Mouse (Mus musculus): Measurements from ENCODE around the gene Sipa1l3. TPM values are rescaled to one million over a fixed set of nuclear protein-coding genes. Genes with fewer than 3 reads are reported as not detected.

The Sipa1l3 gene
- total RNA-seq, 2 experiments from 2014 or later = 13.8 to 17.7 TPM

DNA sequence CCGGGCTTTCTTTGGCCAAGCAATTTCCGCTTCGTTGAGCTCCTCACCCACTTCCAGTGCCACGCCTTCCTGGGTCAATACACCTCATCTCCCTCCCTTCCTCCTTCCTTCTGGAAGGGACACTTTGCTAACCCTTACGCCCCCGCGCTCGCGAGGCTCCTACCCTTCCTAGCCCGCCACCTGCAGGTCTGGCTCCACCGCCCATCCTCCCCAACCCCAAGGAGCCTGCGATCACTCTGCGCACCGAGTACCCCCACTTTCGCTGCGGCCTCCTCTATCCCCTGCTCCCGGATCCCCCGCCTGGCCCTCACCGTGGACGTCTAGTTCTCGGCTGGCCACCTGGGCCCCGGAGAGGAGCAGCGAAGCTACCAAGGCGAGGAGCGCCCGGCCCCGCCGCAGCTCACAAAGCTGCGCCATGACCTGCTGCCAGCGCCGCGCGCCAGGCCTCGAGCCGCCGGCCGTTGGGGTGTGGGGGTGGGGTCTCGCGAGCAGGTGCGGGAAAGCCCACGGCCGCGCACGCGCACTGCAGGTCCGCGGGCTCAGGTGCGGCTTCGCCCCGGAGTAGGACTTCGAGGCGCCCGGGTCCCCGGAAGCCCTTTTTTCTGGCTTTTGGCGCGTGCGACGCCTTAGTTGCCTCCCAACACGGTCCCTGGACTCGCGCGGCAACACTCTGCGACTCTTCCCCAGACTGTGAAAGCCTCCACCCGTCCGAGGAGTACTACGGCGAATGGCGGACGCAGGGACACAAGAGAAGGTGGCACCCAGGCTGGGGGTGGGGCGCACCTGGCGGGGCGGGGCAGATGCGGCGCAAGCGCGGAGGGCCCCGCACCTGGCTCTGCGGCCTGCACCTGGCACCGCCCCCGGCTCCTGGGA, 237.0 kb downstream of the Sipa1l3 start, which contains the start of gene Spint2:
Gene Spint2, minus strand, starts transcription at position 712 of the 873 bp plus-strand sequence.
- DNase-seq = peak; percentile 68

DNA sequence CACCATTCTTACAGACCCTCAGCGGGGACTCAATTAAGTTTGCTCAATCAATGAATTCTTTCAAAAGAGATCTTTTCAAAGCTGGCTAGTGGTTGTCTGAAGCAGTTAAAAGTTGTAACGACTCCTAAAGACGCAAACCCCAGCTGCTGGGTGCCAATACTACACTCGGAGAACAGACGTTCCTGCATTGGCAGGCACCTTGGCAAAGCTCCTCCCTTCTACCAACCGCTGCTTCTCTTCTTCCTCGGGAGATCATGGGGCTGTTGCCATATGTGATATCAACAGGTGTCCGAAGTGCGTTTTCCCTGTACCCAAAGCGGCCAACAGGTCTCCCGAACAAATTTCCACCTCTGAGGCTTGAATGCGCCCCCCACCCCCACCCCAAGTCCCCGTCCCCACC, 237.6 kb downstream of the Sipa1l3 start:
- DNase-seq = no peak

DNA sequence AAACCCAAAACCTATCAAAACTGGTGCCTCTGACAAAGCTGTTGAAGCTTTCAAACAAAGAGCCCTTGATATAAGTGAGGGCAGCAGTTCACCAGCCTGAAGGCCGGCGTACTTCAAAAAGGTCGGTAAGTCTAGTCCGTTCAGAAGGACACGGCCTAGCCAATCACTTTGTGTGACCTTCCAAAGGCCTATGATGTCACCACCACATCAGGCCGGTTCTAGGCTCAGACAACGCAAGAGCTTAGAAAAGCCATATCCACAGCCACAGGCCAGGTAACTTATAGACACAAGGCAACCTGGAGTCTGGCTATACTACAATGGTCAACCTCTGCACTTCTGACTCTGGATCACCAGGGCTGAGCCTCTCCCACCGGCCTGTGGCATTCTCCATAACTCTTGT, 238.5 kb downstream of the Sipa1l3 start:
- DNase-seq = no peak

GRCm38 (mm10) chr7:29279261-29279660, 239.2 kb downstream of the Sipa1l3 start:
- DNase-seq = no peak

- DNase-seq = no peak
These were observed 240.9 kb downstream of the Sipa1l3 start for GRCm38 (mm10) chr7:29277510-29277909.

GRCm38 (mm10) chr7:29276715-29277114, 241.7 kb downstream of the Sipa1l3 start:
- DNase-seq = no peak

GRCm38 (mm10) chr7:29271687-29272465, 246.6 kb downstream of the Sipa1l3 start:
- peak; percentile 23 for DNase-seq

DNA sequence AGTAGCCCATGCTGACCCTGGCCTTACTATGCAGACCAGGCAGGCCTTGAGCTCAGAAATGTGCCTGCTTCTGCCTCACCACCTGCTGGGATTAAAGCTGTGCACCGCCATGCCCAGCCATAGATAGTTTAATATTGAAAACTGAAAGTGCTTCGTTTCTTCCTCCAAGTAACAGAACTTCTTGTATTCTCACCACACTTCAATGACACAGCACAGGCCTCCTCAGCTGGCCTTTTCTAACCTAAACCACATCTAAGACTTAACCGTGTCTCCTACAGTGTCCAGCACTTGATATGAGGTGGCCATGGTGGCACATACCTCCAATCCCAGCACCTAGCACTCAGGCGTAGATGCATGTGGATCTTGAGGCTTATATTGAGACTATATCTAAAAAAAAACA, 248.0 kb downstream of the Sipa1l3 start:
- no peak for DNase-seq

Other genes starting within 250 kb of the Sipa1l3 start
- gene Spint2, start 236.7 kb downstream of the Sipa1l3 start, total RNA-seq (2021) = 10 to 100 TPM; 71.2 to 73.7 TPM
- gene Ppp1r14a, start 229.3 kb downstream of the Sipa1l3 start, total RNA-seq (2021) = 10 to 100 TPM; 22.8 to 24.7 TPM
- 1 to 10 TPM; 1.2 to 1.8 TPM for gene Dpf1, start 214.7 kb downstream of the Sipa1l3 start, total RNA-seq (2021)
- not detected for gene Catsperg2, start 208.4 kb upstream of the Sipa1l3 start, total RNA-seq (2021)
- gene Zfp84, start 249.9 kb upstream of the Sipa1l3 start, total RNA-seq (2021) = 10 to 100 TPM in 1 of 2 experiments, 1 to 10 TPM in 1; 10.0 to 11.9 TPM

Data from heart, postnatal 4 days (tissue).